Comparison of ENCODE assay signal across 21 mouse cellular contexts in genomic region chr12:76288494-76288893, GRCm38 (mm10). TPM values are rescaled to one million over a fixed set of nuclear protein-coding genes. Genes with fewer than 3 reads are reported as not detected.
A peak's percentile ranks its signal among the peaks of the same experiment; 100 is the strongest.
DNase-seq lines count a peak whose midpoint lies in the region; ATAC-seq and TF ChIP-seq lines count a peak whose summit lies in the region.
"Had no signal": no experiment of that assay in that cellular context is flagged by ENCODE, and none has a peak within 500 bp of the region (broad histone marks: within the 10 kb centered on the region; RNA-seq: fewer than 3 reads in every experiment).

No protein-coding gene starts in this region.

- H3K4me3 ChIP-seq in ES-Bruce4 (ENCODE audit: low read depth, low read length): no peak overlapping the region
- no peak overlapping the region for H3K4me3 ChIP-seq in cortical plate, adult 2 months (ENCODE audit: insufficient read depth, low read length)
- H3K4me3 ChIP-seq in hindbrain, embryonic 12.5 days: no peak overlapping the region
- H3K4me3 ChIP-seq in midbrain, embryonic 13.5 days (replicated peaks): no peak overlapping the region
- H3K4me3 ChIP-seq: embryonic facial prominence, embryonic 10.5 days; heart, adult 2 months; stomach, embryonic 15.5 days had no signal

- no peak overlapping the region for H3K9ac ChIP-seq in ES-Bruce4 (ENCODE audit: low read depth, poor library complexity, severe bottlenecking)
- H3K9ac ChIP-seq in hindbrain, embryonic 12.5 days: no peak overlapping the region
- H3K9ac ChIP-seq in midbrain, embryonic 13.5 days (replicated peaks): no peak overlapping the region
- H3K9ac ChIP-seq: liver, embryonic 14.5 days; stomach, embryonic 15.5 days had no signal

- no peaks in the 10 kb centered on the region for H3K4me1 ChIP-seq in ES-Bruce4 (ENCODE audit: control insufficient read depth, insufficient read depth, low read length)
- H3K4me1 ChIP-seq in cortical plate, adult 2 months (ENCODE audit: control insufficient read depth, insufficient read depth, low read length): peaks cover 9% of the 10 kb centered on the region
- H3K4me1 ChIP-seq in hindbrain, embryonic 12.5 days: peaks cover 12% of the 10 kb centered on the region
- H3K4me1 ChIP-seq in midbrain, embryonic 13.5 days (replicated peaks): peaks cover 17% of the 10 kb centered on the region
- H3K4me1 ChIP-seq: embryonic facial prominence, embryonic 10.5 days; stomach, embryonic 15.5 days had no signal

- no peak for DNase-seq in ovary, postnatal 10 days (ENCODE audit: low spot score)
- no peak for DNase-seq in frontal cortex, postnatal 25 days (ENCODE audit: low spot score in 2 of 2)
- DNase-seq in heart, adult 11 months: no peak
- DNase-seq: adrenal gland, adult 8-10 months; cerebellum, adult 9-10 months; heart, adult 2 months; left cerebral cortex, postnatal 4 days; lung, postnatal 10 days had no signal

- no peaks in the 10 kb centered on the region for H3K9me3 ChIP-seq in ES-Bruce4 (replicated peaks; ENCODE audit: control insufficient read depth, insufficient read depth, low read length, poor library complexity, severe bottlenecking)
- no peaks in the 10 kb centered on the region for H3K9me3 ChIP-seq in hindbrain, embryonic 12.5 days (replicated peaks)
- no peaks in the 10 kb centered on the region for H3K9me3 ChIP-seq in midbrain, embryonic 13.5 days
- H3K9me3 ChIP-seq: embryonic facial prominence, embryonic 10.5 days; G1E; stomach, embryonic 15.5 days had no signal

- H3K4me2 ChIP-seq in hindbrain, embryonic 12.5 days (replicated peaks): no peak overlapping the region
- no peak overlapping the region for H3K4me2 ChIP-seq in midbrain, embryonic 13.5 days (replicated peaks)
- H3K4me2 ChIP-seq: stomach, embryonic 15.5 days had no signal

- peaks cover 72% of the 10 kb centered on the region for H3K36me3 ChIP-seq in ES-Bruce4 (ENCODE audit: control insufficient read depth, insufficient read depth, low read length, poor library complexity, severe bottlenecking)
- peaks cover 21% of the 10 kb centered on the region for H3K36me3 ChIP-seq in hindbrain, embryonic 12.5 days
- peaks cover 33% of the 10 kb centered on the region for H3K36me3 ChIP-seq in midbrain, embryonic 13.5 days

- ATAC-seq in hindbrain, embryonic 12.5 days (ENCODE audit: low FRiP score): peak; percentile 35; the same call in 1 of the 2 replicates
- ATAC-seq in midbrain, embryonic 13.5 days: peak; percentile 65
- ATAC-seq in erythroblast, adult 5-6 weeks (replicated peaks; ENCODE audit: low FRiP score, poor library complexity, severe bottlenecking): no peak

- no peak for TF ChIP-seq EP300 in ES-Bruce4 (IDR thresholded peaks at IDR 0.05; ENCODE audit: insufficient read depth, low read depth, low read length)

- WGBS in hindbrain, embryonic 12.5 days: 46% methylated on average over 5 of the region's 5 CpGs
- 38% methylated on average over 5 of the region's 5 CpGs for WGBS in midbrain, embryonic 13.5 days

- no peak for TF ChIP-seq CTCF in ES-Bruce4 (IDR thresholded peaks at IDR 0.05; ENCODE audit: low read depth, low read length)
- TF ChIP-seq CTCF in cortical plate, adult 2 months (IDR thresholded peaks at IDR 0.05; ENCODE audit: extremely low read depth, insufficient read depth, low read length): no peak

- no peak for TF ChIP-seq POLR2A in ES-Bruce4 (IDR thresholded peaks at IDR 0.05; ENCODE audit: insufficient read depth, low read length)
- TF ChIP-seq POLR2A in cortical plate, adult 2 months (IDR thresholded peaks at IDR 0.05; ENCODE audit: extremely low read depth, insufficient read depth, low read length): no peak

- H3K27me3 ChIP-seq in ES-Bruce4 (ENCODE audit: control insufficient read depth, insufficient read depth, low read length, poor library complexity, severe bottlenecking): no peaks in the 10 kb centered on the region
- H3K27me3 ChIP-seq in hindbrain, embryonic 12.5 days: no peaks in the 10 kb centered on the region
- no peaks in the 10 kb centered on the region for H3K27me3 ChIP-seq in midbrain, embryonic 13.5 days
- H3K27me3 ChIP-seq: stomach, embryonic 15.5 days had no signal

- 0 out of 2 replicates have a peak overlapping the region, but pooled peaks have one; percentile 2 for H3K27ac ChIP-seq in ES-Bruce4 (ENCODE audit: insufficient read depth, low read length)
- H3K27ac ChIP-seq in cortical plate, adult 2 months (ENCODE audit: insufficient read depth, low read length): peak overlapping the region; percentile 2
- H3K27ac ChIP-seq in hindbrain, embryonic 12.5 days: no peak overlapping the region
- H3K27ac ChIP-seq in midbrain, embryonic 13.5 days: peak overlapping the region; percentile 64
- H3K27ac ChIP-seq: embryonic facial prominence, embryonic 10.5 days; heart, adult 2 months; liver, embryonic 14.5 days; stomach, embryonic 15.5 days had no signal

RNA-seq across cellular contexts. Expression of gene Mthfd1, which starts 33.4 kb away (rescaled TPM):
- polyA plus RNA-seq in ES-Bruce4 (2011; ENCODE audit: insufficient read depth, insufficient read length, low read depth, missing spikeins): 237 and 239 TPM in 2 replicates
- 33.2 and 35.7 TPM in 2 replicates for polyA plus RNA-seq in cortical plate, adult 2 months (2012; rRNA removed)
- polyA plus RNA-seq in hindbrain, embryonic 12.5 days (2016; fragmentation: Nextera tagmentation; extraction: Ambion mirVana): 44.8 and 46.3 TPM in 2 replicates
- polyA plus RNA-seq in midbrain, embryonic 13.5 days (2015; fragmentation: Nextera tagmentation; extraction: Ambion mirVana): 33.5 and 33.9 TPM in 2 replicates
- total RNA-seq in erythroblast, adult 5-6 weeks (2015; ENCODE audit: low replicate concordance): 16.9 and 46.1 TPM in 2 replicates
- total RNA-seq in erythroblast, adult 5-6 weeks (2017; ENCODE audit: low replicate concordance): 37.9 and 42.3 TPM in 2 replicates

RNA-seq across cellular contexts. Expression of gene Akap5, which starts 36.2 kb away (rescaled TPM):
- polyA plus RNA-seq in ES-Bruce4 (2011; ENCODE audit: insufficient read depth, insufficient read length, low read depth, missing spikeins): 9.3 and 11.1 TPM in 2 replicates
- 51.2 and 51.4 TPM in 2 replicates for polyA plus RNA-seq in cortical plate, adult 2 months (2012; rRNA removed)
- polyA plus RNA-seq in hindbrain, embryonic 12.5 days (2016; fragmentation: Nextera tagmentation; extraction: Ambion mirVana): 5.7 and 6.8 TPM in 2 replicates
- 6.5 and 6.9 TPM in 2 replicates for polyA plus RNA-seq in midbrain, embryonic 13.5 days (2015; fragmentation: Nextera tagmentation; extraction: Ambion mirVana)
- 0.38 TPM in 1 of 2 replicates, not detected in the other for total RNA-seq in erythroblast, adult 5-6 weeks (2015; ENCODE audit: low replicate concordance)
- total RNA-seq in erythroblast, adult 5-6 weeks (2017; ENCODE audit: low replicate concordance): 0.28 TPM in 1 of 2 replicates, not detected in the other

RNA-seq across cellular contexts. Expression of gene Tex21, which starts 41.9 kb away (rescaled TPM):
- 8.8 and 8.9 TPM in 2 replicates for polyA plus RNA-seq in ES-Bruce4 (2011; ENCODE audit: insufficient read depth, insufficient read length, low read depth, missing spikeins)
- not detected in 2 replicates for polyA plus RNA-seq in cortical plate, adult 2 months (2012; rRNA removed)
- polyA plus RNA-seq in hindbrain, embryonic 12.5 days (2016; fragmentation: Nextera tagmentation; extraction: Ambion mirVana): not detected in 2 replicates
- polyA plus RNA-seq in midbrain, embryonic 13.5 days (2015; fragmentation: Nextera tagmentation; extraction: Ambion mirVana): not detected in 2 replicates
- total RNA-seq in erythroblast, adult 5-6 weeks (2015; ENCODE audit: low replicate concordance): not detected in 2 replicates
- 2.0 TPM in 1 of 2 replicates, not detected in the other for total RNA-seq in erythroblast, adult 5-6 weeks (2017; ENCODE audit: low replicate concordance)
- total RNA-seq: adrenal gland, adult 8-10 months; gastrocnemius, adult 18-20 months; heart, adult 2 months; left cerebral cortex, postnatal 4 days; neutrophil, adult 5-6 weeks had no signal
- polyA plus RNA-seq: embryonic facial prominence, embryonic 10.5 days; heart, adult 2 months; intestine, embryonic 14.5 days; stomach, embryonic 15.5 days; thymus, postnatal 0 days had no signal
